Mouse (Mus musculus) G1E (cell line): ENCODE results near the gene Dll1.

ENCODE experiments used
- CTCF ChIP-seq: IDR thresholded peaks from 2 replicates; pipeline ENCODE4 v1.5.1; 2012; ENCODE audit warnings: low read depth, low read length, inconsistent platforms, mixed read lengths
- GATA1 ChIP-seq: IDR thresholded peaks from 2 replicates; pipeline ENCODE4 v1.6.1; 2012; ENCODE audit warnings: borderline replicate concordance, low read length, inconsistent platforms, mixed read lengths
- POLR2AphosphoS5 ChIP-seq: IDR thresholded peaks from 2 replicates; pipeline ENCODE4 v1.6.1; 2012; ENCODE audit warnings: low read depth, low read length, inconsistent platforms; ENCODE audit not compliant: insufficient replicate concordance

- TF ChIP-seq CTCF (no peak), POLR2AphosphoS5 (no peak), GATA1 (no peak)
Measured at GRCm38 (mm10) chr17:15422666-15423065, 46.0 kb upstream of the Dll1 start.
